Mouse (Mus musculus) liver, embryonic 15.5 days (tissue): ENCODE data around the gene Dio2. TPM values are rescaled to one million over a fixed set of nuclear protein-coding genes. Genes with fewer than 3 reads are reported as not detected.

Experiments used
- ATAC-seq: fragments of 200-750 bp; cut with Nextera tagmentation; 2 replicates; pipeline ENCODE4 v1.8.0; 2017; ENCODE audit warnings: moderate number of reproducible peaks, mild to moderate bottlenecking, moderate library complexity; ENCODE audit not compliant: insufficient read depth
- H3K27ac ChIP-seq: fragments of 300-500 bp; sonication (generic); replicated peaks from 2 replicates; pipeline ENCODE4 v1.5.1; 2015; ENCODE audit warnings: mild to moderate bottlenecking, inconsistent platforms
- H3K27me3 ChIP-seq: fragments of 300-500 bp; sonication (generic); 2 replicates; pipeline ENCODE4 v1.6.1; 2015; ENCODE audit warnings: mild to moderate bottlenecking, inconsistent platforms
- H3K36me3 ChIP-seq: fragments of 300-500 bp; sonication (generic); replicated peaks from 2 replicates; pipeline ENCODE4 v1.6.1; 2015; ENCODE audit warnings: moderate library complexity, mild to moderate bottlenecking, inconsistent platforms
- H3K4me1 ChIP-seq: fragments of 300-500 bp; sonication (generic); replicated peaks from 2 replicates; pipeline ENCODE4 v1.6.1; 2015; ENCODE audit warnings: inconsistent platforms
- H3K4me2 ChIP-seq: fragments of 300-500 bp; sonication (generic); 2 replicates; pipeline ENCODE4 v1.6.1; 2015; ENCODE audit warnings: moderate library complexity, mild to moderate bottlenecking, inconsistent platforms
- H3K4me3 ChIP-seq: fragments of 300-500 bp; sonication (generic); replicated peaks from 2 replicates; pipeline ENCODE4 v1.5.1; 2015; ENCODE audit warnings: mild to moderate bottlenecking, inconsistent platforms
- H3K9ac ChIP-seq: fragments of 300-500 bp; sonication (generic); 2 replicates; pipeline ENCODE4 v1.6.1; 2015; ENCODE audit warnings: moderate library complexity, mild to moderate bottlenecking, inconsistent platforms
- H3K9me3 ChIP-seq: fragments of 300-500 bp; sonication (generic); replicated peaks from 2 replicates; pipeline ENCODE4 v1.6.1; 2016; ENCODE audit warnings: inconsistent platforms
- WGBS: fragments of 180-500 bp; shearing (Covaris S2); methylation state at CpG from one replicate; pipeline ENCODE4 v1.1.7; 2015; ENCODE audit warnings: mixed read lengths; ENCODE audit not compliant: insufficient replicate concordance; 5-methylcytosine and 5-hydroxymethylcytosine counted together
- polyA plus RNA-seq: library from polyadenylated mRNA; unstranded; fragments of >200 nt; fragmentation: Nextera tagmentation; extraction: Ambion mirVana; gene quantifications from 2 replicates; pipeline ENCODE4 v1.2.1, GENCODE M21; 2015

The Dio2 gene
- polyA plus RNA-seq, 1 experiment from 2014 or later, result 0.09 TPM

GRCm38 (mm10) chr12:90694135-90694534 lies 44.1 kb downstream of the Dio2 start:
- Histone ChIP-seq H3K4me2 (no peak overlapping the region), H3K4me3 (no peak overlapping the region), H3K36me3 (no peaks in the 10 kb centered on the region), H3K4me1 (no peaks in the 10 kb centered on the region), H3K9me3 (no peaks in the 10 kb centered on the region), H3K27ac (no peak overlapping the region), H3K27me3 (no peaks in the 10 kb centered on the region), H3K9ac (no peak overlapping the region)
- whole genome bisulfite sequencing, result 65% methylated on average over 2 of the region's 2 CpGs
- ATAC-seq, result no peak
